Mouse (Mus musculus): ENCODE data around the gene Ift122. TPM values are rescaled to one million over a fixed set of nuclear protein-coding genes. Genes with fewer than 3 reads are reported as not detected.
A peak's percentile ranks its signal among the peaks of the same experiment; 100 is the strongest.
"Not testable (repeated sequence)": the region's sequence is repeated elsewhere in the genome, so short reads cannot be mapped to it uniquely, and the experiment has no call there.

Gene Ift122
- total RNA-seq (2021) = 10 to 100 TPM; 30.2 to 30.5 TPM

- peak; percentile 99 for DNase-seq (ENCODE audit: extremely low spot score in 1 of 2, low spot score in 2 of 2)
- intact Hi-C loops (cut with DNase I) = loop anchor here (5.0 kb wide), 1 partner anchor 139 kb away; no protein-coding TSS in a partner anchor
These were observed at the start of gene Ift122, which contains the start of gene Mbd4 for GRCm38 (mm10) chr6:115853091-115853813. Ift122 (plus strand) TSS chr6:115853470. Mbd4 (minus strand) TSS chr6:115853371.

- peak; percentile 63 to 89 for DNase-seq (ENCODE audit: extremely low spot score in 1 of 2, low spot score in 2 of 2)
- intact Hi-C loops (cut with DNase I) = loop anchor here (5.0 kb wide), 1 partner anchor 171 kb away; no protein-coding TSS in a partner anchor
These were observed 49.5 kb upstream of the Ift122 start for GRCm38 (mm10) chr6:115803541-115804382.

GRCm38 (mm10) chr6:115804432-115805192, 48.7 kb upstream of the Ift122 start:
- no peak for DNase-seq (ENCODE audit: extremely low spot score in 1 of 2, low spot score in 2 of 2)
- intact Hi-C loops (cut with DNase I) = loop anchor here (5.0 kb wide), 1 partner anchor 172 kb away; no protein-coding TSS in a partner anchor

- intact Hi-C loops (cut with DNase I) = no loop called here
- no peak for DNase-seq (ENCODE audit: extremely low spot score in 1 of 2, low spot score in 2 of 2)
These were observed 45.6 kb upstream of the Ift122 start for GRCm38 (mm10) chr6:115807464-115808195.

- intact Hi-C loops (cut with DNase I) = no loop called here
- DNase-seq (ENCODE audit: extremely low spot score in 1 of 2, low spot score in 2 of 2) = no peak
These were observed 45.1 kb upstream of the Ift122 start for GRCm38 (mm10) chr6:115808196-115808487.

GRCm38 (mm10) chr6:115808488-115809231, 44.6 kb upstream of the Ift122 start, which contains the start of gene Rpl32:
Rpl32 (minus strand) TSS chr6:115808747.
- intact Hi-C loops (cut with DNase I) = no loop called here
- DNase-seq (ENCODE audit: extremely low spot score in 1 of 2, low spot score in 2 of 2) = peak; percentile 86 to 91

GRCm38 (mm10) chr6:115811606-115812005, 41.7 kb upstream of the Ift122 start:
- DNase-seq (ENCODE audit: extremely low spot score in 1 of 2, low spot score in 2 of 2) = no peak
- intact Hi-C loops (cut with DNase I) = loop anchor here (10.0 kb wide), 1 partner anchor 193 kb away; no protein-coding TSS in a partner anchor

GRCm38 (mm10) chr6:115814104-115814503, 39.2 kb upstream of the Ift122 start:
- peak in 1 of 2 experiments; percentile 76 for DNase-seq (ENCODE audit: extremely low spot score in 1 of 2, low spot score in 2 of 2)
- intact Hi-C loops (cut with DNase I) = loop anchor here (10.0 kb wide), 1 partner anchor 191 kb away; no protein-coding TSS in a partner anchor

- intact Hi-C loops (cut with DNase I) = loop anchor here (10.0 kb wide), 1 partner anchor 190 kb away; no protein-coding TSS in a partner anchor
These were observed 38.2 kb upstream of the Ift122 start for GRCm38 (mm10) chr6:115815041-115815440.

GRCm38 (mm10) chr6:115818129-115818528, 35.1 kb upstream of the Ift122 start:
- intact Hi-C loops (cut with DNase I) = loop anchor here (10.0 kb wide), 1 partner anchor 187 kb away; no protein-coding TSS in a partner anchor
- no peak for DNase-seq (ENCODE audit: extremely low spot score in 1 of 2, low spot score in 2 of 2)

More at GRCm38 (mm10) chr6:115815041-115815440, 38.2 kb upstream of the Ift122 start:
- no peak for DNase-seq (ENCODE audit: extremely low spot score in 1 of 2, low spot score in 2 of 2)

- intact Hi-C loops (cut with DNase I) = no loop called here
- no peak for DNase-seq (ENCODE audit: extremely low spot score in 1 of 2, low spot score in 2 of 2)
These were observed 31.9 kb upstream of the Ift122 start for GRCm38 (mm10) chr6:115821216-115821993.

GRCm38 (mm10) chr6:115823850-115824464, 29.3 kb upstream of the Ift122 start:
- intact Hi-C loops (cut with DNase I) = not testable (repeated sequence)
- peak in 1 of 2 experiments; percentile 48 for DNase-seq (ENCODE audit: extremely low spot score in 1 of 2, low spot score in 2 of 2)

- DNase-seq (ENCODE audit: extremely low spot score in 1 of 2, low spot score in 2 of 2) = no peak
- intact Hi-C loops (cut with DNase I) = no loop called here
These were observed 22.3 kb upstream of the Ift122 start for GRCm38 (mm10) chr6:115830779-115831601.

GRCm38 (mm10) chr6:115832152-115832850, 21.0 kb upstream of the Ift122 start:
- DNase-seq (ENCODE audit: extremely low spot score in 1 of 2, low spot score in 2 of 2) = no peak
- intact Hi-C loops (cut with DNase I) = no loop called here

- intact Hi-C loops (cut with DNase I) = no loop called here
- no peak for DNase-seq (ENCODE audit: extremely low spot score in 1 of 2, low spot score in 2 of 2)
These were observed 19.4 kb upstream of the Ift122 start for GRCm38 (mm10) chr6:115833861-115834260.

Measured in left cerebral cortex, postnatal 10 days (tissue).